Comparison of ENCODE assay signal across 8 mouse cellular contexts in genomic region chr5:66083350-66083749, GRCm38 (mm10).
A peak's percentile ranks its signal among the peaks of the same experiment; 100 is the strongest.
DNase-seq lines count a peak whose midpoint lies in the region; ATAC-seq lines count a peak whose summit lies in the region.

No protein-coding gene starts in this region.

- no peaks in the 10 kb centered on the region for H3K9me3 ChIP-seq in hindbrain, embryonic 10.5 days
- no peaks in the 10 kb centered on the region for H3K9me3 ChIP-seq in hindbrain, embryonic 16.5 days (ENCODE audit: control insufficient read depth, low read length)
- H3K9me3 ChIP-seq in embryonic facial prominence, embryonic 10.5 days, result no peaks in the 10 kb centered on the region

- no peaks in the 10 kb centered on the region for H3K27me3 ChIP-seq in hindbrain, embryonic 10.5 days (ENCODE audit: insufficient read depth, poor library complexity, severe bottlenecking)
- no peaks in the 10 kb centered on the region for H3K27me3 ChIP-seq in hindbrain, embryonic 16.5 days (replicated peaks; ENCODE audit: control insufficient read depth, insufficient read depth, low read length)
- no peaks in the 10 kb centered on the region for H3K27me3 ChIP-seq in embryonic facial prominence, embryonic 10.5 days (replicated peaks; ENCODE audit: low read depth, poor library complexity, severe bottlenecking)

- 39% methylated on average over 7 of the region's 7 CpGs for WGBS in hindbrain, embryonic 10.5 days
- 36% methylated on average over 7 of the region's 7 CpGs for WGBS in hindbrain, embryonic 16.5 days
- WGBS in embryonic facial prominence, embryonic 10.5 days, result 42% methylated on average over 7 of the region's 7 CpGs

- no peak overlapping the region for H3K27ac ChIP-seq in hindbrain, embryonic 10.5 days
- no peak overlapping the region for H3K27ac ChIP-seq in hindbrain, embryonic 16.5 days (ENCODE audit: low read depth, low read length)
- no peak overlapping the region for H3K27ac ChIP-seq in embryonic facial prominence, embryonic 10.5 days (replicated peaks)

- H3K4me3 ChIP-seq in hindbrain, embryonic 10.5 days, result no peak overlapping the region
- no peak overlapping the region for H3K4me3 ChIP-seq in hindbrain, embryonic 16.5 days (ENCODE audit: low read length)
- H3K4me3 ChIP-seq in embryonic facial prominence, embryonic 10.5 days, result no peak overlapping the region

- H3K9ac ChIP-seq in hindbrain, embryonic 16.5 days (ENCODE audit: low read depth, low read length), result no peak overlapping the region

- peak; percentile 55 for DNase-seq in hindbrain, embryonic 10.5 days (ENCODE audit: low spot score)
- DNase-seq in B cell, adult 2 months, result peak; percentile 80
- DNase-seq in T-cell, adult 2 months (ENCODE audit: low spot score), result peak; percentile 58
- DNase-seq in embryonic facial prominence, embryonic 10.5 days (ENCODE audit: low spot score), result peak; percentile 65
- peak; percentile 63 for DNase-seq in kidney, postnatal 14 days
- peak; percentile 80 for DNase-seq in naive thymus-derived CD4-positive, alpha-beta T cell, adult 2 months (ENCODE audit: low read depth)
- DNase-seq in thymus, postnatal 4 days, result peak; percentile 82

- H3K4me1 ChIP-seq in hindbrain, embryonic 10.5 days (replicated peaks), result peaks cover 6% of the 10 kb centered on the region; the same call in 1 of the 2 replicates
- no peaks in the 10 kb centered on the region for H3K4me1 ChIP-seq in hindbrain, embryonic 16.5 days (ENCODE audit: control insufficient read depth, insufficient read depth, low read depth, low read length)
- H3K4me1 ChIP-seq in embryonic facial prominence, embryonic 10.5 days, result peaks cover 24% of the 10 kb centered on the region

- no peak for ATAC-seq in hindbrain, embryonic 16.5 days

- no peak overlapping the region for H3K4me2 ChIP-seq in hindbrain, embryonic 16.5 days (ENCODE audit: low read length)

- no peaks in the 10 kb centered on the region for H3K36me3 ChIP-seq in hindbrain, embryonic 10.5 days
- no peaks in the 10 kb centered on the region for H3K36me3 ChIP-seq in hindbrain, embryonic 16.5 days (ENCODE audit: control insufficient read depth, insufficient read depth, low read length)
- H3K36me3 ChIP-seq in embryonic facial prominence, embryonic 10.5 days (replicated peaks), result no peaks in the 10 kb centered on the region
